Mouse (Mus musculus) cerebellum, postnatal 36 days (tissue): Measurements from ENCODE around the gene Rpl15.
"Not testable (repeated sequence)": the region's sequence is repeated elsewhere in the genome, so short reads cannot be mapped to it uniquely, and the experiment has no call there.

Source experiments
- DNase-seq, 2 experiments: peaks; one replicate each; pipeline ENCODE4 v3.0.0; 2021 to 2022; ENCODE audit warnings: mixed read lengths in 2 of 2

Gene Rpl15

DNA sequence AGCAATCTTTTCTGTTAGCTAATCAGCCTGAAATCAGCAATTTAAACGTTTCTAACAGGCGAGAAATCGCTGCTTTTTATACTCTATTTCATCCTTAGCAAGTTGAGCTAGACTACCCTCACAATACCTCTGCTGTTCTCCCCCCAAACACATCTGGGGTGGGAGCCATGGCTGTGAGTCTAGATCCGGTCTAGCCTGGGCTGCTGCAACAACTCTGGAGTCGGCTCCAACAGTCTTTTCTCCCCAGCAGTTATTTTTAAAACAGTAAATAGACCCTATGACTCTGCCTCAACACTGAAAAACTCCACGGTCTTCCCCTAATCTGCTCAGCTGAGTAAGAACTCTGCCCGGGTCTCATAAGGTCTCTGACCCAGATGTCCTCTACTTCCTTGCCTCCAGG is 31.1 kb downstream of the Rpl15 start:
- DNase-seq: no peak

DNA sequence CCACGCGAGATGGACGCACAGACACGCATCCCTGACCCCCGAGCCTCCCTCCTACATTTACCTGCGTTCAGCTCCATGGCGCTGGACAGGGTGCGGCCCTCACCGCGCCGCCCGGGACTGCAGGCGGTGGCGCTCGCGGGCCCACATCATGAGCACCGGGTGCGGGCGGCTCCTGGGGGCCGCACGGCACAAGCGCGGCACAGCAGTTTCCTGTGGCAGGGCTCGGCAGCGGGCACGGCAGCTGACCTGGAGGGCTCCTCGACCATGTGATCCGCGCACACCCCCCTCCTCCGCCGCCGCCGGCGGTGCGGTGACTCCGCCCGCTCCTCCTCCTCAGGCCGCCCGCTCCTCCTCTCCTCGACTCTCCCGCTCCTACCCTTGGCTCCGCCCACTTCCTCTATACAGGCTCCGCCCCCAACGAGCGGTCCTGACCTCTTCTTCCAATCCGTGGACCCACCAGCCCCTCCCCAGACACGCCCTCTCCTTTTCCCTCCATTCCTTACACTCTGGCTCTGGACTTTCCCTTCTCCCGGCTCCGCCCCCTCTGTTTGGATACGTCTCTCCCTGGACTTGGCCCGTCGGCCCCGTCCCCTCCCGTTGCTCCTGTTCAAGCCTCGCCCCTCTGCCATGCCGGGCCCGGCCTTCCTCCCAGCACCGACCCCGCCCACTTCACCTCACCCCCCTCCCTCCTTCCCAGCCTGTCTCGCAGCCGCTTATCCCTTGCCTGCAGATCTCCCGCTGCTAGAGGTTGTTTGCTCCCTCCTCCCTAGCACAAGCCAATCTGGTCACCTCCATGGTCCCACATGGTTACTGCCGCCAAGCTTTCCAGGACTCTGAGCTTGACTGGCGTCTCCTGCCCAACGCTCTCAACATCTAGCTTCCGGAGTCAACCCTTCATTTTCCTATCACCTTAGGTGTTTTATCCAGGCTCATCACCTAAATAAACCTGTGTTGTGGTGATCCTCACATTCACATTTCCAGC is 32.1 kb downstream of the Rpl15 start, which contains the start of gene Nr1d2:
TSS of gene Nr1d2 (minus strand) at position 378 of the 982 bp plus-strand sequence.
- peak; percentile 98 to 99 for DNase-seq

DNA sequence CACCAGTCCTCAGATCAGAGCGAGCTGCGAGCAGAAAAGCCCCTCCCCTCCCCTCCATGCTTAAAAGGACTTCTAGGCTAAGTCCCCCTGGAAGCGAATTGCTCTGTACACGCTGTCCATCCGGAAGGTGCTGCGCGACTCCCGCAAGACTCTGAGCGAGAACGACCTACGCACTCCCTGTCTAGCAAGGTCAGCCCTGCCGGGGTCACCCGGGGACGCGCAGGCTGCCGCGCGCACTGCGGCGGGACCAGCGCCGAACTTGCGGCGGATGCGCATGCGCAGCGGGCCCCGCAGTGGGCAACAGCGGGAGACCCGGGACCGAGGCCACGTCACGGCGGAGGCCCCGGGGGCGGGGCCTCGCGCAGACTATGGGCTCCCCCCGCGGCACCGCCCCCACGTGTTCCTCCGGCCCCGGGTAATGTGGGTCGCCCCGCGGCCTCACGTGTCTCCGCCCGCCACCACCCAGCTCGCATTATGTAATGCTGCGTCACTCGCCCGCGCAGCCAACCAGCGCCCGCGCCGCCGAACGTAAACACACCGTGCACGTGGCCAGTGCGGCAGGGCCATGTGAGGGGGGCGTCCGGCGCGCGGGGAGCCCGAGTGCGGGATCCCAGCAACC is 33.0 kb downstream of the Rpl15 start:
- DNase-seq: peak; percentile 99

DNA sequence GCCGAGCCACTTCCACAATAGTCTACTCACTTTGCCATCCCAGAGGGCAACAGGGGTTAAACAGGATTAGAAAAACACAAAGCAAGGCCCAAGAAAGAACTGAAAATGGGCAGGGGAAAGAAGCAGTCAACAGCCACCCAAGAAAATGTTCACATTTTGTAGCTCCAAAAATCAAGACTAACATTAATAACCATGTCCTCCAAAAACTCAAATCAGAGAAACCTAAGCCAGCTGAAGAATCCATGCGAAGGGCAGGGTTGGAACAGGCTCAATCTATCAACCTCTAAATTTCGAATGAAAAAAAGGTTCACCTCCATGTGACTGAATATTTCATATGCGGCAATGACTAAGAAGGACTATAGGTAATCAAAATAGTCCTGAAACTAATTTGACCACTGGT is 33.8 kb downstream of the Rpl15 start:
- no peak for DNase-seq

DNA sequence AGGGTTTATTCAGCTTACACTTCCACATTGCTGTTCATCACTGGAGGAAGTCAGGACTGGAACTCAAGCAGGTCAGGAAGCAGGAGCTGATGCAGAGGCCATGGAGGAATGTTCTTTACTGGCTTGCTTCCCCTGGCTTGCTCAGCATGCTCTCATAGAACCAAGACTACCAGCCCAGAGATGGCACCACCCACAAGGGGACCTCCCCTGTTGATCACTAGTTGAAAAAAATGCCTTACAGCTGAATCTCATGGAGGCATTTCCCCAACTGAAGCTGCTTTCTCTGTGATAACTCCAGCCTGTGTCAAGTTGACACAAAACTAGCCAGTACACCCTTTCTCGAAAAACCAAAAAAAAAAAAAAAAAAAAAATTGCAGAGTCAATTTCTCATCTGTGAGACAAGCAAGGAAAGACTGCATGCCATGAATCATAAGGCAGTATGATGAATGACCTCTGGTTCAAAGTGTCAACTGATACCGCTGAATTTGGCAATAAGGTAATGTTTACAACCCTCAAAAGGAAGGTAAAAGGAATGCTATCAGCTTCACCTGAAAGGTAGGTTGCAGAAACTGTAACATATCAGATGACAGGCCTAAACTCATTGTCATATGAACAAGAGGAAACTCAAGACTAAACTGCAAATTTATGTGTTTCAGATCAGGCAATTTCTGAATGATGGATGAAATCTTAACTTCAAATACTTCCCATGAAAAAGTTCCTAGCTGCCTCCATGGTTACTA is 34.5 kb downstream of the Rpl15 start:
- DNase-seq: not testable (repeated sequence)

DNA sequence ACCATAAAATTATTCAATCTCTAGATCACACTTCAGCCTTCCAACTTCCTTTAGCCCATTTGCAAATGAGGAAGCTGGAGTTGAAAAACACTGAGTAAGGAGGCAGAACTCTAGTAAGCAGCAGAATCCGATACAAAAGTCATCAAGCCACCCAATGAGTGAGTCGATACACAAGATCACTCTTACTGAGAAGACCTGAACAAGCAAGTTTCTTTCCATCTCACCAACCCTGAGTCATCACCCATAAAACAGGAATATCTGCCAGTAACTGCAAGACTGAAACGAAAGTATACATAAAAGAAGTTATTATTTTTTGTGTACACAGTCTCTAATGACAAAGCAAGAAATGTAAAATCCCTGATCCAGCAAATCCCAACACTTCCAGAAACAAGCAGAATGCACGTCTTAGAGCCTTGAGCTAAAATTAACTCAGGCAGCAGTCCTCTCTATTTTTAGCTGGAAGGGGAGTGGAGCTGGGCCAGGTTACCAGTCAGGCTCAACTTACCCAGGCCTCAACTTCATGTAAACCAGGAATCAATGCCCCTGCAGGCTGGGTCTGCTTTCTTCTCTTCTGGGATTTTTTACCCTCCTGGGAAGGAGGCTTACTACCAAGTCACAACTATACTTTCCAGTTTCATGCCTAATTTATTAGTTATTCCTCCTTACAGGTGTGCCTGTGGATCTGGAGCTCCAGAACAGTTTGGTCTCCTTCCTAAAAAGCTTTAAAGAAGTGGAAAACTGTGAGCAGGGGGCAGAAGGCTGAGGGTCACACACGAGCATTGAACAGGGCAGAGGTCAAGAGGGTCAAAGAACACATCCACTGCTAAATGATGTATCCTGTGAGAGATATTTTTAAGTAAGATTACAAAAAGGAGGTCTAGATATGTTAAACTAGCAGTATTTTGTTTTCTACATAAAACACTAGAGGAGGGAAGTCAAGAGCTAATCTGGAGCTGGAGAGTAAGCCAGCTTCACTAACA is 36.9 kb downstream of the Rpl15 start:
- DNase-seq: no peak

DNA sequence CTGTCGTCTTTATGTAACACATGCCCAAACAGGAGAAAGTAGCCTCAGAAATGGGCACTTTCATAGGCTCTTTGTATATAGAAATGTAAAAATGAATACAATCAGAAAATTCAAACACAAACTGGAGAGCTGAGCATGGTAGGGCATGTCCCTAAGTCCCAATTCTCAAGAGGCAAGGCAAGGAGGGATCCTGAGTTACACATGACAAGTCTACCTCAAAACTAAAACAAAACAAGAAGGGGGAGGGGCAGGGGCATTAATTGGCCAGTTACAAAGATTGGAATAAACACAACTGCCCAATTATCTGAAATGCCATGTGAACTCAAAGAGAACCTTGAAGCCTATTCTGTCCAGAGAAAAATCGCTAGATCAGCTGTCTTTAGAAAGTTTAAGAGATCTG is 38.1 kb downstream of the Rpl15 start:
- no peak for DNase-seq

DNA sequence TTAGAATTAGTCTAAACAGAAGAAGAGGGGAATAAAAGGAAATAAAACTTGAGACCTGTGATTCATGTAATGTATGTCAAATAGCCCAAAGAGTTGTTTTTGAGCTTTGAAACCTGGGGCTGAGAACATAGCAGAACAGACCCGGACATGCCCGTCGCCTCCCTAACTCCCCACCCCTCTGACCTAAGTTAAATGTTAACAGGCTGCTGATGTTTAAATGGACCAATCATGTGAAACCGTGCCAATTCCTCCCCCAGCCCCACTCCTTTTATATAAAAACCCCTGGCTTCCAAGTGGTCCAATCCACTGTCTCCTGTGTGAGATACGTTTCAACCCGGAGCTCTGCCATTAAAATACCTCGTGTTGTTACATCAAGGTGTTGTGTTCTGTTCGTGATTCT is 39.3 kb downstream of the Rpl15 start:
- not testable (repeated sequence) for DNase-seq

DNA sequence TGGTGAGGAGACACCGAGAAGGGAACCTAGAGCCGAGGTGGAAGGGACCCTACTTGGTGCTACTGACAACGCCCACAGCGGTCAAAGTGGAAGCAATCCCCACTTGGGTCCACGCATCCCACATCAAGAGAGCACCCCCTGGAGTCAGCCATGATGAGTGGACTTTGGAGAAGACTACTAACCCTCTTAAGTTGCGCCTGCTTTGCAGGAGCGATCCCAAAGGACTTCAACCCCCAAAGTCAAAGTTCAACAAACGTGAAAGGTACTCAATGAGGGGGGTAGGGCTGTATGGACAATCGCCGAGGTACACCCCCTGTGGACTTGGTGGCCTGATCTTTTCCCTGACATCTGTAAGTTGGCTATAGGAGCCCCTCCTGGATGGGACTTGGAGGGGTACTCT is 41.4 kb downstream of the Rpl15 start:
- DNase-seq: not testable (repeated sequence)

DNA sequence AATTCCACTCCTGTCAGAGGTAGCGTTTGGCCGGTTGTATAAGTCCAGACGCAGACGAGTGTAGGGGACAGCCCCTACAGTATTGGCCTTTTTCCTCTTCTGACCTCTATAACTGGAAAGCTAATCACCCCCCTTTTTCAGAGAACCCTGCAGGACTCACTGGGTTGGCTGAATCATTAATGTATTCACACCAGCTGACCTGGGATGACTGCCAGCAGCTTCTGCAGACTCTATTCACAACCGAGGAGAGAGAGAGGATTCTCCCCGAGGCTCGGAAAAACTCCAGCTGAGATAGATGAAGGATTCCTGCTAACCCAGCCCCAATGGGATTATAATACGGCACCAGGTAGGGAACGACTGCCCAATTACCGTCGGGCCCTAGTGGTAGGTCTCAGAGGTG is 45.0 kb downstream of the Rpl15 start:
- peak; percentile 32 to 51 for DNase-seq

DNA sequence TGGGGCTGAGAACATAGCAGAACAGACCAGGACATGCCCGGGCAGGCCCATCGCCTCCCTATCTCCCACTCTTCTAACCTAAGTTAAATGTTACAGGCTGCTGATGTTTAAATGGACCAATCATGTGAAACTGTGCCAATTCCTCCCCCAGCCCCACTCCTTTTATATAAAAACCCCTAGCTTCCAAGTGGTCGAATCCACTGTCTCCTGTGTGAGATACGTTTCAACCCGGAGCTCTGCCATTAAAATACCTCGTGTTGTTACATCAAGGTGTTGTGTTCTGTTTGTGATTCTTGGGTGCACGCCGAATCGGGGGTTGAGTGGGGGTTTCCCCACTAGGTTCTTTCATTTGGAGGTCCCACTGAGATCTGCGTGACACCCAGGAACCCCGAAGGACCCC is 45.8 kb downstream of the Rpl15 start:
- not testable (repeated sequence) for DNase-seq

DNA sequence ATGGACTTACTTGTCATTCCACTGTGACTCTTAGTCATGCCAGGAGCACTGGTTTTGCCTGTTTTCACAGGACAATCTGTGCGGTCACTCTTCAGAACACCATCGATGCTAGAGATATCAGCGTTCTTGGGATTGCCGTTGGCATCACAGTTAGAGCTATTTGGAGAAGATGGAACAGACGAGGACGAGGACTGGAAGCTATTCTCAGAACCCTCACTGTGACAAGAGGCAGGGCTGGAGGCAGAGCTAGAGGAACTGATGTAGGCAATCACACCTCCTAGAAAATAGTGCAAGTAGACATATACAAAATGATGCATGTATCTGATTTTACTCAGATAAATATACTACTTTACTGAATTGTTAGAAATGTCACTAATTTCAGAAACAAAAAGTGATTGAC is 49.2 kb downstream of the Rpl15 start:
- no peak for DNase-seq
